In the genomic region with DNA sequence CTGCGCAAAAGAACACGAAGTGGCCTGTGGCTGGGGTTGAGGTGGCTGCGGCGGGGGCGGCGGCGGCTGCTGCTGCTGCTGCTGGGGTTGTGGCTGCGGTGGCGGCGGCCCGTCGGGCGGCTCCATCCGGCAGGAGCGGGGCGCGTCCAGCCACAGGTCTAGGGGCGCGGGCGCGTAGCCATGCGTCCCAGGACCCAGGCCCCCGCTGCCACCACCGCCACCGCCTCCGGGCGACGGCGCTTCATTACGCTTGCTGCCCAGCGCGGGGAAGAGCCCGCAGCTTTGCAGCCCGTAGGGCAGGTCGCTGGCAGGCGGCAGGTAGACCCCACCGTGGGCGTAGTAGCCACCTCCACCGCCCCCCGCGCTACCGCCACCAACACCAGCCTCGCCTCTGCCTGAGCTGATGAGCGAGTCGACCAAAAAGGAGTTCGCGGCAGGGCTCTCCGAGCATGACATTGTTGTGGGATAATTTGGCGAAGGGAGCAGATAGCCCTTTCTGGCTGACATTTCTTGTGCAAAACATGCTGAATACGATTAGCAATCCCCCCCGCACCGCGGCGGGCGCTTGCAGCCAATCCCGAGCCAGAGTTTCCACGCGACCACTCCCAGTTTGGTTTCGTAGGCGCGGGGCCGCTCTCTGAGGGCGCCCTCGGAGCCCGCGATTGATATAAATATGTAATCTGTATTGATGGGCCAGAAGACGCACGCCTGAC, we compare ENCODE assay signal across 10 mouse cellular contexts. TPM values are rescaled to one million over a fixed set of nuclear protein-coding genes. Genes with fewer than 3 reads are reported as not detected.
A peak's percentile ranks its signal among the peaks of the same experiment; 100 is the strongest.
DNase-seq lines count a peak whose midpoint lies in the region; ATAC-seq and TF ChIP-seq lines count a peak whose summit lies in the region.
"Had no signal": no experiment of that assay in that cellular context is flagged by ENCODE, and none has a peak within 500 bp of the region (broad histone marks: within the 10 kb centered on the region; RNA-seq: fewer than 3 reads in every experiment).

No protein-coding gene starts in this region.

- H3K4me3 ChIP-seq in heart, embryonic 10.5 days, result peak overlapping the region; percentile 41
- H3K4me3 ChIP-seq in intestine, embryonic 14.5 days (ENCODE audit: low read depth, low read length), result peak overlapping the region; percentile 32
- H3K4me3 ChIP-seq in limb, embryonic 14.5 days (replicated peaks; ENCODE audit: low read length), result peak overlapping the region; percentile 90
- H3K4me3 ChIP-seq in hindbrain, embryonic 13.5 days, result no peak overlapping the region

- peak overlapping the region; percentile 63 for H3K9ac ChIP-seq in intestine, embryonic 14.5 days (ENCODE audit: low read length)
- peak overlapping the region; percentile 100 for H3K9ac ChIP-seq in limb, embryonic 14.5 days (ENCODE audit: low read depth, low read length, severe bottlenecking)
- no peak overlapping the region for H3K9ac ChIP-seq in hindbrain, embryonic 13.5 days

- peak overlapping the region; percentile 53; the same call in 1 of the 2 replicates for H3K27ac ChIP-seq in heart, embryonic 10.5 days
- H3K27ac ChIP-seq in intestine, embryonic 14.5 days (ENCODE audit: low read depth), result peak overlapping the region; percentile 52
- H3K27ac ChIP-seq in limb, embryonic 14.5 days (replicated peaks; ENCODE audit: low read depth, low read length), result peak overlapping the region; percentile 99
- no peak overlapping the region for H3K27ac ChIP-seq in hindbrain, embryonic 13.5 days

- no peak for ATAC-seq in intestine, embryonic 14.5 days (replicated peaks; ENCODE audit: low FRiP score, low TSS enrichment, low read depth)
- ATAC-seq in limb, embryonic 14.5 days (ENCODE audit: low FRiP score, low read depth), result peak; percentile 72
- no peak for ATAC-seq in hindbrain, embryonic 13.5 days (ENCODE audit: low FRiP score)

- peak overlapping the region; percentile 32 for H3K4me2 ChIP-seq in intestine, embryonic 14.5 days (ENCODE audit: low read length)
- H3K4me2 ChIP-seq in limb, embryonic 14.5 days (replicated peaks; ENCODE audit: low read depth, low read length, severe bottlenecking), result peak overlapping the region; percentile 96
- no peak overlapping the region for H3K4me2 ChIP-seq in hindbrain, embryonic 13.5 days

- H3K36me3 ChIP-seq in heart, embryonic 10.5 days, result no peaks in the 10 kb centered on the region
- no peaks in the 10 kb centered on the region for H3K36me3 ChIP-seq in intestine, embryonic 14.5 days (ENCODE audit: control insufficient read depth, insufficient read depth, low read length)
- peaks cover 48% of the 10 kb centered on the region for H3K36me3 ChIP-seq in limb, embryonic 14.5 days (ENCODE audit: control insufficient read depth, insufficient read depth, low read length)
- no peaks in the 10 kb centered on the region for H3K36me3 ChIP-seq in hindbrain, embryonic 13.5 days

- WGBS in heart, embryonic 10.5 days, result 2% methylated on average over 65 of the region's 68 CpGs
- WGBS in intestine, embryonic 14.5 days, result 2% methylated on average over 68 of the region's 68 CpGs
- WGBS in limb, embryonic 14.5 days, result 2% methylated on average over 41 of the region's 68 CpGs
- 2% methylated on average over 58 of the region's 68 CpGs for WGBS in hindbrain, embryonic 13.5 days

- DNase-seq in heart, embryonic 10.5 days (ENCODE audit: low spot score), result peak; percentile 74
- no peak for DNase-seq in heart, postnatal 36 days
- peak; percentile 44 for DNase-seq in ES-CJ7 (ENCODE audit: low read depth, low spot score)
- DNase-seq in intestine, embryonic 14.5 days (ENCODE audit: low spot score), result peak; percentile 79
- DNase-seq in limb, embryonic 14.5 days (ENCODE audit: low spot score), result peak; percentile 95
- DNase-seq in spleen, adult 18-20 months, result no peak
- DNase-seq in T-cell, adult 2 months (ENCODE audit: low spot score), result no peak

- H3K27me3 ChIP-seq in heart, embryonic 10.5 days (ENCODE audit: insufficient read depth, poor library complexity, severe bottlenecking), result peaks cover 99% of the 10 kb centered on the region
- H3K27me3 ChIP-seq in intestine, embryonic 14.5 days (replicated peaks; ENCODE audit: control insufficient read depth, insufficient read depth, low read length), result peaks cover 99% of the 10 kb centered on the region
- H3K27me3 ChIP-seq in limb, embryonic 14.5 days (ENCODE audit: control insufficient read depth, insufficient read depth, low read length), result no peaks in the 10 kb centered on the region
- H3K27me3 ChIP-seq in hindbrain, embryonic 13.5 days, result peaks cover 94% of the 10 kb centered on the region

- no peaks in the 10 kb centered on the region for H3K9me3 ChIP-seq in heart, embryonic 10.5 days
- H3K9me3 ChIP-seq in intestine, embryonic 14.5 days (ENCODE audit: control insufficient read depth, low read length), result no peaks in the 10 kb centered on the region
- no peaks in the 10 kb centered on the region for H3K9me3 ChIP-seq in limb, embryonic 14.5 days (ENCODE audit: control insufficient read depth, low read length)
- no peaks in the 10 kb centered on the region for H3K9me3 ChIP-seq in hindbrain, embryonic 13.5 days

- no peak for TF ChIP-seq POLR2A in limb, embryonic 14.5 days (IDR thresholded peaks at IDR 0.05; ENCODE audit: borderline replicate concordance, extremely low read depth, insufficient read depth, insufficient read length)

- intact Hi-C loops in heart, postnatal 36 days (cut with DNase I), result loop anchor here (5.0 kb wide), 1 partner anchor 1057 kb away; no protein-coding TSS in a partner anchor

- H3K4me1 ChIP-seq in heart, embryonic 10.5 days, result peaks cover 16% of the 10 kb centered on the region
- no peaks in the 10 kb centered on the region for H3K4me1 ChIP-seq in intestine, embryonic 14.5 days (replicated peaks; ENCODE audit: control insufficient read depth, insufficient read depth, low read length)
- H3K4me1 ChIP-seq in limb, embryonic 14.5 days (ENCODE audit: control insufficient read depth, insufficient read depth, low read length), result peaks cover 18% of the 10 kb centered on the region
- no peaks in the 10 kb centered on the region for H3K4me1 ChIP-seq in hindbrain, embryonic 13.5 days (replicated peaks)

RNA-seq across cellular contexts. Expression of gene Hoxa9, which starts 3.7 kb away (rescaled TPM):
- 0.37 and 5.6 TPM in 2 replicates for polyA plus RNA-seq in heart, embryonic 10.5 days (2016; fragmentation: Nextera tagmentation; extraction: Ambion mirVana)
- total RNA-seq in heart, postnatal 36 days (2021), result not detected
- polyA plus RNA-seq in intestine, embryonic 14.5 days (2014; fragmentation: Nextera tagmentation; extraction: Ambion mirVana), result 4.2 and 7.1 TPM in 2 replicates
- 107 and 134 TPM in 2 replicates for polyA plus RNA-seq in limb, embryonic 14.5 days (2012; rRNA removed)
- 39.0 and 45.2 TPM in 2 replicates for polyA plus RNA-seq in limb, embryonic 14.5 days (2014; fragmentation: Nextera tagmentation; extraction: Ambion mirVana)
- polyA plus RNA-seq in hindbrain, embryonic 13.5 days (2015; fragmentation: Nextera tagmentation; extraction: Ambion mirVana), result 0.72 and 1.3 TPM in 2 replicates
- total RNA-seq: liver, adult 2 months had no signal

RNA-seq across cellular contexts. Expression of gene Hoxa10, which starts 6.1 kb away (rescaled TPM):
- 0.30 and 3.6 TPM in 2 replicates for polyA plus RNA-seq in heart, embryonic 10.5 days (2016; fragmentation: Nextera tagmentation; extraction: Ambion mirVana)
- not detected for total RNA-seq in heart, postnatal 36 days (2021)
- 15.6 and 20.4 TPM in 2 replicates for polyA plus RNA-seq in intestine, embryonic 14.5 days (2014; fragmentation: Nextera tagmentation; extraction: Ambion mirVana)
- 111 and 136 TPM in 2 replicates for polyA plus RNA-seq in limb, embryonic 14.5 days (2012; rRNA removed)
- 117 and 149 TPM in 2 replicates for polyA plus RNA-seq in limb, embryonic 14.5 days (2014; fragmentation: Nextera tagmentation; extraction: Ambion mirVana)
- 0.22 TPM in 1 of 2 replicates, not detected in the other for polyA plus RNA-seq in hindbrain, embryonic 13.5 days (2015; fragmentation: Nextera tagmentation; extraction: Ambion mirVana)
- total RNA-seq: liver, adult 2 months had no signal
- polyA plus RNA-seq: liver, adult 2 months had no signal

RNA-seq across cellular contexts. Expression of gene Hoxa11, which starts 11.0 kb away (rescaled TPM):
- polyA plus RNA-seq in heart, embryonic 10.5 days (2016; fragmentation: Nextera tagmentation; extraction: Ambion mirVana), result 0.06 and 1.7 TPM in 2 replicates
- not detected for total RNA-seq in heart, postnatal 36 days (2021)
- 2.0 and 2.6 TPM in 2 replicates for polyA plus RNA-seq in intestine, embryonic 14.5 days (2014; fragmentation: Nextera tagmentation; extraction: Ambion mirVana)
- polyA plus RNA-seq in limb, embryonic 14.5 days (2012; rRNA removed), result 32.6 and 41.2 TPM in 2 replicates
- polyA plus RNA-seq in limb, embryonic 14.5 days (2014; fragmentation: Nextera tagmentation; extraction: Ambion mirVana), result 31.1 and 39.0 TPM in 2 replicates
- polyA plus RNA-seq in hindbrain, embryonic 13.5 days (2015; fragmentation: Nextera tagmentation; extraction: Ambion mirVana), result not detected in 2 replicates
- total RNA-seq: liver, adult 2 months had no signal
- polyA plus RNA-seq: heart, embryonic 14.5 days; liver, adult 2 months had no signal

RNA-seq across cellular contexts. Expression of gene Hoxa7, which starts 12.9 kb away (rescaled TPM):
- 0.11 and 2.5 TPM in 2 replicates for polyA plus RNA-seq in heart, embryonic 10.5 days (2016; fragmentation: Nextera tagmentation; extraction: Ambion mirVana)
- total RNA-seq in heart, postnatal 36 days (2021), result under 1 TPM; 0.24 to 0.47 TPM
- polyA plus RNA-seq in intestine, embryonic 14.5 days (2014; fragmentation: Nextera tagmentation; extraction: Ambion mirVana), result 9.2 and 10.1 TPM in 2 replicates
- 15.8 and 17.0 TPM in 2 replicates for polyA plus RNA-seq in limb, embryonic 14.5 days (2012; rRNA removed)
- polyA plus RNA-seq in limb, embryonic 14.5 days (2014; fragmentation: Nextera tagmentation; extraction: Ambion mirVana), result 8.9 and 10.1 TPM in 2 replicates
- 7.4 and 14.9 TPM in 2 replicates for polyA plus RNA-seq in hindbrain, embryonic 13.5 days (2015; fragmentation: Nextera tagmentation; extraction: Ambion mirVana)
- total RNA-seq: liver, adult 2 months had no signal

RNA-seq across cellular contexts. Expression of gene Gm28308, which starts 21.4 kb away (rescaled TPM):
- polyA plus RNA-seq in heart, embryonic 10.5 days (2016; fragmentation: Nextera tagmentation; extraction: Ambion mirVana), result not detected in 2 replicates
- not detected for total RNA-seq in heart, postnatal 36 days (2021)
- polyA plus RNA-seq in intestine, embryonic 14.5 days (2014; fragmentation: Nextera tagmentation; extraction: Ambion mirVana), result not detected in 2 replicates
- 3.2 and 4.6 TPM in 2 replicates for polyA plus RNA-seq in limb, embryonic 14.5 days (2012; rRNA removed)
- 1.1 TPM in 1 of 2 replicates, not detected in the other for polyA plus RNA-seq in limb, embryonic 14.5 days (2014; fragmentation: Nextera tagmentation; extraction: Ambion mirVana)
- not detected in 2 replicates for polyA plus RNA-seq in hindbrain, embryonic 13.5 days (2015; fragmentation: Nextera tagmentation; extraction: Ambion mirVana)
- total RNA-seq: liver, adult 2 months had no signal
- polyA plus RNA-seq: heart, embryonic 14.5 days; liver, adult 2 months had no signal

Comparison
In these comparisons a context has a peak if more than half of its experiments do, and no peak if none do; other contexts are left out.
1. DNase-seq: peak in heart, embryonic 10.5 days (single experiment), ES-CJ7 (single experiment), intestine, embryonic 14.5 days (single experiment) and limb, embryonic 14.5 days (single experiment); none in heart, postnatal 36 days (0 of 2), spleen, adult 18-20 months (0 of 2) and T-cell, adult 2 months (single experiment).